Mouse (Mus musculus) olfactory bulb, adult 2 months (tissue): ENCODE results near the gene Pip5k1b.

Experiments
- CTCF ChIP-seq: fragments of 200-500 bp; IDR thresholded peaks from 2 replicates; pipeline ENCODE4 v1.5.1; 2012; ENCODE audit warnings: low read depth, mild to moderate bottlenecking, low read length, moderate library complexity; ENCODE audit not compliant: insufficient read depth
- POLR2A ChIP-seq: fragments of 200-500 bp; IDR thresholded peaks from 2 replicates; pipeline ENCODE4 v1.6.1; 2012; ENCODE audit warnings: mild to moderate bottlenecking, low read depth, low read length, moderate library complexity; ENCODE audit not compliant: insufficient read depth

- TF ChIP-seq CTCF (no peak), POLR2A (no peak)
These were observed 111.3 kb downstream of the Pip5k1b start for GRCm38 (mm10) chr19:24444322-24444721.
